Mouse (Mus musculus) thymus, adult 18-20 months (tissue): ENCODE measurements around the gene Stpg4.

Source experiments
- DNase-seq, 2 experiments: peaks; one replicate each; pipeline ENCODE4 v3.0.0; 2022; ENCODE audit warnings: mixed read lengths in 2 of 2

The Stpg4 gene

DNA sequence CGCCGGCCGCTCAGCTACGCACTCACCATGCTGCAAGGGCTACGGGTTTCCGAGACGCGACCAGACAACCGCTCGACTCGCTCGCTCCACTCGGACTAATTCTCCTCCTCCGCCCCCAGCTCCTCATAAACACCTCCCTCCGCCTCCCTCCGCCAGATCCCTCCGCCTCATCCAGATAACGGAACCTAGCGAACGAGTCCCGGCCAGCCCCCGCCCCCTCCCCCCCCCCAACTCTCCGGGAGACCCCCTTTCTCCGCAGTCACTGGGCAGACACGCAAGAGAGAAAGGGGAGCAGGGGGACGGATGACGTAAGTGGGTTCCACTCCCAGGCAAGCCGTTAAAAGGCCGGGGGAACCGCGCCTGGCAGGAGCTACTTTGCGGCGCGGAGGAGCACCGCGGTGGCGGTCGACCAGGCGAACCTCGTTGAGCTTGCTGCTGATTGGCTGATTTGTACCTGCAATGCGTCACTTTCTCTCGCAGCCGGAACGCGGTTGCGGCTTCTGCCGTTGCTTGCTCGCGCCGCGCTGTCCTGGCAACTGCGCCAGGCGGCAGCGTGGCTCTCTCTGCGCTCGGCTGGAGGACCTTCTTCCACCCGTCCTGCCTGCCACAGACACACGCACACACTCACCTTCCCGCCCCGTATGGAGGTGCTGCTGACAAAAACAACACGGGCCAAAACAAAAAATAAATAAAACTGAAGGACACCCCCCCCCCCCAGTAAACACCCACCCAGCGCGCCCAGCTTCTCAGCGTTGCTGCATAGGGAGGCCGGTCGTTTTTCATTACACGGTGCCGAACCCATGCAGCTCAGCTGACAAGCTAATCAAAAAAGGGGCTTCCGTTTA lies 19.4 kb upstream of the Stpg4 start, which contains the start of gene Calm2:
TSS of gene Calm2 (minus strand) at position 169 of the 845 bp plus-strand sequence.
- peak; percentile 94 to 98 for DNase-seq

DNA sequence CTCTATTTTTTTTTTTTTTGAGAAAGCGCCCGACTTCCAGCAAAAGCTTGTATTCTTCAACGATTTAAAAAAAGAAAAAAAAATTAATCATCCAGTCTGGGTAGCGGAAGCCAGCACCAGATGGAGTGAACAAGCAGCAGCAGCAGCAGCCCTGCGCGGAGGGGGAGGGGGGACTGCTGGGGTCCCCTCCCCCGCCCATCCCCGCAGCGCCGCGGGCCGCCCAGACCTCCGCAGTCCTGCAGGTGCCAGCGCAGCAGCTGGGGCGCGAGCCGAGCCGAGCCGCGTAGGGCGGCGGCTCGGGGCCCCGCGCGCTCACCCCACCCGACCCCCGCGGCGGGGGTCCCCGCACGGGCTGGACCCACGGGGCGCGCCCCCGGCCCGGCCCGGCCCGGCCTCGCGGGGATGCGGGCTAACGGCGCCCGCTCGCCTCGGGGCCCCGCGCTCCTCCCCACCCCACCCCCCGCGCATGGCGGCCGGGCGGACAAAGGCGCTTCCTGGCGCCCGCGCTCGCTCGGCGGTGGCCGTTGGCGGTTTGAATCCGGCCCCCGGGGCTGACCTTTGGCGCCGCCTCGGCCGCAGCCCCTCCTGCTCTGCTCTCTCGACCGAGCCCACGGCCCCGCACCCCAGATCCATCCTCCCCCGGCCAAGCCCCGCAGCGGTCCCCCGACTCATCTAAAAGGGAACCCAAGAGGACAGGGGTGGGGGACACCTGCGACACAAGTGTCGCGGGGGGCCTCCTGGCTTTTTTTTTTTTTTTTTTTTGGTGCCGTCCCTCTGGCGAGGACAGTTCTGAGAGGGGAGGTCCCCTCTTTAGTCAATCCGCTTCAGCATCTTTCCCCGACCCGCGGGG lies 18.6 kb upstream of the Stpg4 start:
- DNase-seq: peak; percentile 71 to 74

DNA sequence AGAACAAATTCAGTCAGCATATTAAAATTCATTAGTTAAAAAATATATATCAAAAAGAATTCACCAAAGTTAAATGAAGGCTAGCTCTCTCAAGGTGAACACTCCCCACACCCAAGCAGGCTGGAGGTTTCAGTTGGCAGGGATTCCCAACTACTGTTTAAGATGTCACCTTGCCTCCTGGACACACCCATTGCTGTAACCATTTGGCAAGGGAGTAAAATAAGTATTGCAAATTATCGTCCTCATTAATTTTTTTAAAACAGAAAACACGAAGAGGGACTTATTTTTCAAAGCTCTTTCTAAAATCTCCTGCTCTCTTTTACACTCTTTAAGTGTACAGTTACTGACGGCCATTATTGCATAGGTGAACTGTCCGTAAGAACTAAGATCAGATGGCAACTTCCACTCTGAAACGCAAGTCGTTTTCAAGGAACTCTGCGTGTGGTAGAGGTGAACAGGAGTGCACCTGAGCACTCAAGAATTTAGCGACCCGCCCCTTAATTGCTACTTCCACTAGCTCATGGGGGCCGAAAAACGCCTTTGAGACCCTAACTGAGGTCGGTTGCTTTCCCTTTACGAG lies 17.9 kb upstream of the Stpg4 start:
- DNase-seq: no peak

DNA sequence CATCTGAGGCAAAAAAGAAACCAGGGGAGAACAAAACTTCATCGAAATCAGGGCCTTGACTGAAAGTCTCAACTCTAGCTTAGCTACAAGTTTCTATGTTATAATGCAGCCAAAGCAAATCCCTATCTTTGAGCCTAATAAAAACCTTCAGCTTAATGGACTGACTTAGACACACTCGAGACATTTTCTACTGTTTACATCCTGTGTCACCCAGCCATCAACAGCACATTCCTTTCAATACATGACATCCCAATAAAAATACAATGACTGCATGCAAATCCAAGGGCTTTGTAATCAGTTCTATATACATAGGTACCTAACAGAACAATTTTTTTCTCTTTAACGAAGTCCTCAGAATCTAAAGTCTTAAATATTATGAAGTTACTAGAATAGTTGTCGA lies 17.2 kb upstream of the Stpg4 start:
- DNase-seq: no peak

DNA sequence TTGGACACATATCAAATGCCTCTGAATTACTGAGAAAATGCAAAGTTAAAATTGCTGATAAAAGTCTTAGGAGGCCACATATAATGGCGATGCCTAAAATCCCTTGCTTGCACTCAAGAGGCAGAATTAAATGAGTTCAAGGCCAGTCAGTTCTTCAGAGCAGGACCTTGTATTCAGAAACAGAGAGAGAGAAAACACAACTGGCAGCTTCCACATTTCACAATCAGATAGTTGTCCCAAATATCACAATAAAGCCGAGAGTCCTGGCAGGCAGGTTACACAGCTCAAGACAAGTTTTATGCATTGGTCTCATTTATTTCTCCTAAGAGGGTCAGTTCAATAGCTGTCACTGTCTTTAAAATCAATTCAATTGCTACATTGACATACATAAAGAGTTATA lies 14.0 kb upstream of the Stpg4 start:
- no peak for DNase-seq

DNA sequence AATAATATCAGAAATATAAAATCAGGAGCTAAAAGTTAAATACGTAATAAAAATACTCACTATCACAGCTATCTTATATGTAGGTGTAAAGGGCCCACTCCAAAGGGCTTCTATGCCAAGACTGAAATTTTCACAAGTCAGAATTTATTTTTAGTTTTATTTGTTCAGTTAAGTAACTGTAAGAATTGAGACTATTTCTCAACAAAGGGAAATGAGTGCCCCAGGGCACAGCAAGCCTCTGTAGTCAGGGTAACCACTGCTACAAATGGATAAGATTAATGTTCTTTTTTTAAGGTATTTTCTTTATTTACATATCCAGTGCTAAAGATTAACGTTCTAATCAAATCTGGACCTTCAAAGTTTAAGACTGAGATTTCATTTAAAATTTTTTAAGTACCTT lies 11.9 kb upstream of the Stpg4 start:
- DNase-seq: no peak

DNA sequence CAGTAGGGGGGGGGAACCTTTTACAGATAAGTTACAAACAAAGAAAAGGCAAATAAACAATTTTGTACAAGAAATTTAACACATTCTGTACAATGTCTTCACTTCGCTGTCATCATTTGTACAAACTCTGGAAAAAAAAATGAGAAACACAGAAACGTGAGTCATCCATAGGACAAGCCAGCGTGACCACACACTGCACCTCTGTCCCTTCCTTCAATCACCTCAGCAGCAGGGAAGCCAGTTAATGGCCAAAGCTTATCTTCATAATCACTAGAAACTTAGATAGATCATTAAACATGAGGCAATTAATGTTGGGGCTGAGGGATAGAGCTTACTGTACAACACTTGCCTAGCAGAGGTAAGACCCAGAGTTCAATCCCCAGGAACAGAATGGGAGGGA lies 6.4 kb upstream of the Stpg4 start:
- DNase-seq: no peak

DNA sequence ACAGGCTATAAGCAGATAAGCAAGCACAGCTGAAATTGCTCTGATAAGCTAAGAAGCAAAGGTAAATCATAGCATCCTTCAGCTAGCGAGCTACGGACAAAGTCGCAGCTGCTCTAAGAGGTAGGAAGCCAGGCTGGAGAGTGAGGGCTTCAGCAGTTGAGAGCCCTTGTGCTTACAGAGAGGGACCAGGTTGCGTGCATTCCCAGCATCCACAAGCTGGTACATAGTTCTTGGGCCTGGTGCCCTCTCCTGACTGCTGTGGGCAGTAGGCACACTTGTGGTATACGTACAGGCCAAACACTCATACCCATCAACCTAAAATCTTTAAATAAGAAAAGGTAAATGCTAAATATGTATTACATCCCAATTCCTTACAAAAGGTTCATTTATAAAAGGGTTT lies 5.2 kb upstream of the Stpg4 start:
- no peak for DNase-seq

DNA sequence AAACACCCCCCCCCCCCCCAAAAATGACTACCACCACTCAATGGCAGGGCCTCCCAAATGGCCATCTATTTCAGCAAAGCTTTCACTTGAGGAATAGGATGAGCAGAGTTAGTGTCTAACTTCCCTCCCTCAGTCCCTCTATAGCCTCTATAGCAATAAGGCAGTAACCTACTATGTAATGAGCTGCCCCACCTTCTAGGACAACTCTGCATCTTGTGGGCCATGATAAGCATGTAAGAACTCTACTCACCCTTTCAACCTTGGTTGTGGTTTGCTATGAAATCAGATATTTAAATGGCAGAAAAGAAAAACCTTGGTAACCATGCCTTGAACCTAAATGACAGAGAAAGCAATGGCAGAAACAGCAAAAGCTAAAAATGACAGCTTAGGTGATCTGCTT lies 4.8 kb upstream of the Stpg4 start:
- no peak for DNase-seq

DNA sequence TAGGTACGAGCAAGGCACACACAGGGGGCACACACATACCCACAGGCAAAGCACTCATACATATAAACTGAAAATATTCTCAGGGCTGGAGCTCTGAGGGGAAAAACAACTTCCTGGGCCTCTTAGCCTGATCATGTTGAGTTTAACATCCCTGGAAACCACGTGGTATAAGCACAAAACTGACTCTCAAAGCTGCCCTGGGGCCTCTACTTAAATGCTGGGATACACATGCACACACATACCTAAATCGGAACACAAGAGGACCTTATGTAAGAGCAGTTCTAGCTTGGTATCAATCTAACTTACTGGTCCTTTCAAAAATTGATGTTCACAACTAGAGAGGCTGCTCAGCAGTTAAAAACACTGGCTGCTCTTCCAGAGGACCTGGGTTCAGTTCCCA lies 1.9 kb upstream of the Stpg4 start:
- DNase-seq: no peak

DNA sequence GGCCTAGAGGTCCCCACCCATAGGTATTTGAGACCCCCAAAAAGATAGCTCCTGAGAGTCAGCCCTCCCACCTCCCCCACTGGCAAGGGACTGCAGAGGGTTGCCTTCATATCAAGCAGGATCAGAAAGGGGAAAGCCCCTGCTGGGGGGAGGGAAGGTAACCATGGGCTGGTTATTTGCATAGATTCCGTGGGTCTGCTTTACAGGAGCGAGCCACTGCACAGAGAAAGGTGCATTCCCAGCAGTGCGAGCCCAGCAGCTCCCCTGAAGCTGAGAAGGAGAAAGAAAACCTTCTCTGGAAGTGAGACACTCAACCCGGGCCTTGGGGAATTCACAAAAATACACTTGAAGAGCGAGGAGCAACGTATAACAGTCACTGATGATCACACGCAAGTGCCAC lies 9.5 kb downstream of the Stpg4 start:
- DNase-seq: no peak

DNA sequence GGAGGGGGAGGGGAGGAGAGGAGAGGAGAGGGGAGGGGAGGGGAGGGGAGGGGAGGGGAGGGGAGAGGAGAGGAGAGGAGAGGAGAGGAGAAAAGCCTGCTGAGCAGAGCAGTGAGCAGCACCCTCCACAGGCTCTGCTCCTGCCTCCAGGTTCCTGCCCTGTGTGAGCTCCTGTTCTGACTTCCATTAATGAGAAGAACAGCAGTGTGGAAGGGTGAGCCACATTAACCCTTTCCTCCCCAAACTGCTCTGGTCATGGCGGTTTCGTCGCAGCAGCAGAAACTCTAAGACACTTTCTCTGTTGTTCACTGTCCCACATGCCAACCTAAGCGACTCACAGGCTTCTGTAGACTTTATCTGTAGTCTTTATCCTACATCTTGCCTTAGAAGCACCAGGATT lies 20.9 kb downstream of the Stpg4 start:
- no peak for DNase-seq

DNA sequence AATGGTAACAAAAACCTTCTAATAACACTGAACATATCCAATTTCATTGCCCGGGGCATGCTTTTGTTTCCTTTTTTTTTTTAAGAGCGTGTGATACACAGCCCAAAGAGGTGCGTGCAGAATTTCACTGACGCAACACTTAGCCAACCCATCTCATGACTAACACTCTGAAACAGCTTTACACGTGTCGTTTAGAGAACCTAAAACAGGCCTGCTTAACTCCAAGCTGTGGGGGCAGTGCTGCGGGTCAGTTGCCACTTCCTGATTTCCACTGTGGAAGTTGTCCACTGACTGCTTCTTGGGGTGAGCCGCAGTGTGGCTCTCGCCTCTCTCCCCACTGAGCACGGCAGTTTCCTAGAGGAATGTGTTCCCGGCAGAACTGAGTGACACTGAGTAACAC lies 22.0 kb downstream of the Stpg4 start:
- DNase-seq: no peak

DNA sequence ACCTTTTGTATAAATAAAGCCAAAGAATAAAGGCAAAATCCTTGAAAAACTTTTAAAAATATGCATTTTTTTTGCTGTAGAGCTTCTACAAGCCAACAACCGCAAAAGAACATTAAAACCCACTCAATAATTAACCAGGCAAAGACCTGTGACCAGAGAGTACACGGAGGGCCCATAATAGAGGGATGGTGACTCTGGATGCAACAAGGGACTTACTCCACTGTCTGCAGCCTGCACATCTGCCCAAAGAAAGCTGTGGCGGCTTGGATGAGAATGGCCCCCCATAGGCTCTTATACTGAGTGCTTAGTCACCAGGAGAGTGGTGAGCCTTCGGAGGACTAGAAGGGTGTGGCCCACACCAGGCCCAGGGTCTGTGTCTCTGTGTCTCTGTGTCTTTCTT lies 24.1 kb downstream of the Stpg4 start:
- no peak for DNase-seq

DNA sequence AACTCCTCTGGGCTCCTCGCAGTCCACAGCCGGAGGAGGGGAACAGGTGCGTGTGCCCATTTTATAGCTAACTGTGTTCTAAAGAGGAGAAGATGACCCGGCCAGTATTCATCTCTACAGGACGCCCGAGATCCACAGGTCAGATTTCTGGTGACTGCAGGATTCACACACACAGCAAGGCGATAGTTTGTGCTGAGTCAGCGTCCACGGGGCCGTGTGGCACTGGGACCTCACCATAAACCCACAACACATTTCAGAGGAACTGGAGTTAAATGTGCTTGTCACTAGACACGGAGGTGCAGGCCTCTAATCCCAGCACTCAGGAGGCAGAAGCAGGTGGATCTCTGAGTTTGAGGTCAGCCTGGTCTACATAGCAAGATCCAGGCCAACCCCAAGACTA lies 25.1 kb downstream of the Stpg4 start:
- DNase-seq: no peak

DNA sequence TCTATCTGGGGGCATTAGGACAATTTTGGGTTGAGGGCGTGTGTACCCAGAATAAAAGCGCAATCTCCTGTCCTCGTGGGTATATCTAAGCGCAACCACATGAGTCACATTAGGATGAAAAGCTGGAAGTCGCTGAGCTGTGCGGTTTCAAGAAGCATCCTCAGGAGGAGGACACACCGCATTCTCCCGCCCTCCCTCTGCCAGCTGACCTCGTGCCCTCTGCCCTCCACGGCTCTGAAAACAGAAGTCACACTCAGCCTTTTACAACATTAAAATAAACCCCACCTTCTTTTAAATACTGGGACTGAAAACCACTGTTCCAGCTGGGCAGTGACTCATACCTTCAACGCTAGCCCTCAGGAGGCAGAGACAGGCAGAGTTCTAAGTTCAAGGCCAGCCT lies 30.5 kb downstream of the Stpg4 start:
- no peak for DNase-seq

DNA sequence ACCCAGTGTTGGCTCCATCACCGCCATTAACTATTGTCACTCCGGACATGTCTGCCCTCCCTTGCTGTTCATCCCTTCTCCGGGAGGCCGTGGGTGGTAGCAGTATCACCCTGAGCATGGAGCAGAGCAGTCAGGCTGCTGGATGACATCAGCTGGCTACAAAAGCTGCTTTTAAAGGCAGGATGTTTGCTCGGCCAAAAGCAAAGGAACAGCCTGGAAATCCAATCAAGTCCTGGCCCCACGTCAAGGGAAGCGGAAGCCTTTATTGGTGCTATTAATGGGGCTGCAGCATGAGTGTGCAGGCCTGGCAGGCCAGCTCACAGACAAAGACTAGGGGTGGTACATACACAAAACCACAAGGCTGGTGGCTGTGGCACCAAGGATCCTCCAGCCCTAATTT lies 36.3 kb downstream of the Stpg4 start:
- DNase-seq: no peak

DNA sequence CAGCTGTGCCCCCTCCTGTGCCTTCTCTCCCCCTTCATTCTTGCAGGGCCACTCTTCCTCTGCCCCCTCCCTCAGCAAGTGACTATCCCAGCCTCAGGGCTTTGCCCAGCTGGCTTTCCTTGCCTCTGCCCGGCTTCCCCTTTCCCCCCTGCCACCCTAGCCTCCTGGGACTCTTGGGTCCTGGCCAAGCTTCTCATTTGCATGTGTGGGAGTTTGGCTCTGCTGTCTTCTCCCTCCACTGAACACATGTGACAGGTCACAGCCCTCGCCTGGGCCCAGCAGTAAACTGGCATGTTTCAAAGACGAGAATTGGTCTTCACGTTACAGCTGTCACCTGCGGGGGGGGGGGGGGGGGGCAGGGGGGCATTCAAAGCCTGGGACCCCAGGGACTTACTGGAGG lies 40.5 kb downstream of the Stpg4 start:
- no peak for DNase-seq

DNA sequence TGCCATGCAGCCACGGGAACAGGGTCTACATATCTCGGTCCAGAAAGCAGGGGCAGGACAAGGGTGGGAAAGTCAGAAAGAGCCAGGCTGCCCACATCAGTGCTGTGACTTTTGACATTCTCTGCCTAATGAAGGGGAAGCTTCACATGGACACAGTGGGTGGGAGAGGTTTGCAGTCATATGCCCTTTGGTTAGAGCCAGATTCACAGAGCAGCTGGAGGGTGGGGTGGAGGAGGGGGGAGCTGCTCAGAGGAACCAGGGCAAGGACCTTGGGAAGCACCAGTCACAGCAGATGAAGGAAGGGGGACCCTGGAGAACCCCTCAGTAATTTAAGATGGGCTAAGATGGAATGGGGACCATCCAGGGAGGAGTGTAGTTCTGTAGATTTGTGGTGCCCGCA lies 41.7 kb downstream of the Stpg4 start:
- DNase-seq: no peak

DNA sequence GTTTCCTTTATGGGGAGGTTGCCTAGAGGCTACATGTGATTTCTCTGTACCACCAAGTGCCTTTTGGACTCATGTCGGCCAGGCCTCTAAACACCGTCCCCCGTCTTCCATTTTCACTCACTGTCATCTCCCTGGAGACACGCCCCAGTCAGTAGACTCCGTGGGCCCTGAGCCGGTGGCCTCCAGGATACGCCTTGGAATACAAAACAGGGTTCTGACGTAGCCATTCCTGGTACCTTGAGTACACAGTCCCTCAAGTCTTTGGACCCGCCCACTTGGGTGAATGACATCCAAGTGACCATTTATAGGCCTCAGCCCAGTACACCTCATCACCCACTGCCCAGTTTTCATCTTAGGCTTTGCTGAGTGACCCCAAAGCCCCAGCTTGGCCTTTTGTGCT lies 46.9 kb downstream of the Stpg4 start:
- no peak for DNase-seq

DNA sequence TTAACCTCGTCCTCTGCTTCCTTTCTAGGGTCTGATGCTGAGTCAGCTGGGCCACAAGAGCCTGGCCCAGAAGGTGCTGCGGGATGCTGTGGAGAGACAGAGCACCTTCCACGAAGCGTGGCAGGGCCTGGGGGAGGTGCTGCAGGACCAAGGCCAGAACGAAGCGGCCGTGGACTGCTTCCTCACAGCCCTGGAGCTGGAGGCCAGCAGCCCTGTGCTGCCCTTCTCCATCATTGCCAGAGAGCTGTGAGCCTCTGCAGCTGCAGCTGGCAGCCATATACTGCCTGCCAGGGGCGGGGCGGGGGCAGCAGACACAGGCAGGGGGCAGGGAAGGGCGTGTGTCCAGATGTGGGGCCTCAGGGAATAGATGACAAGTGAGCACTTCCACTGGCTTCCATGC lies 47.7 kb downstream of the Stpg4 start:
- no peak for DNase-seq

DNA sequence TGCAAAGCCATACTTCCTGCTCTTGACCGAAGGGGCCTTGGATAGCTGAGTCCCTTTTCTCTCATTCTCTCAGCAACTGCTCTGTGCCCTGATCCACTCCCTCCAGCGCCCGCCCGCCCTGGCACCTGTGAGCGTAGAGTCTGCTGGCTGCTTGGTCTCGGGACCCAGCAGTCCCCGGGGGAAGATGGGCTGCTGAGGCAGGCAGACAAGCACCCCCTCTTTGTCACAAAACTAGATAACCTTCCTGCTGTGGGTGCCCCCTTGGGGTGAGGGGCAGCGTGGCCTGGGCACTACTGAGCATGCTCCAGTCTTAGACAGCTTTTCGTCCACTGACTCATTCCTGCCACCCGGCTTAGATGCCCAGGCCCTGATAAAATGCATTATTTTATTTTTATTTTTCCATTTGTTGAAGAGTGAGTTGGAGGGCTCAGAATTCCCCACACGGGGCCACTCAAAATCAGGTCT lies 48.3 kb downstream of the Stpg4 start:
- no peak for DNase-seq

DNA sequence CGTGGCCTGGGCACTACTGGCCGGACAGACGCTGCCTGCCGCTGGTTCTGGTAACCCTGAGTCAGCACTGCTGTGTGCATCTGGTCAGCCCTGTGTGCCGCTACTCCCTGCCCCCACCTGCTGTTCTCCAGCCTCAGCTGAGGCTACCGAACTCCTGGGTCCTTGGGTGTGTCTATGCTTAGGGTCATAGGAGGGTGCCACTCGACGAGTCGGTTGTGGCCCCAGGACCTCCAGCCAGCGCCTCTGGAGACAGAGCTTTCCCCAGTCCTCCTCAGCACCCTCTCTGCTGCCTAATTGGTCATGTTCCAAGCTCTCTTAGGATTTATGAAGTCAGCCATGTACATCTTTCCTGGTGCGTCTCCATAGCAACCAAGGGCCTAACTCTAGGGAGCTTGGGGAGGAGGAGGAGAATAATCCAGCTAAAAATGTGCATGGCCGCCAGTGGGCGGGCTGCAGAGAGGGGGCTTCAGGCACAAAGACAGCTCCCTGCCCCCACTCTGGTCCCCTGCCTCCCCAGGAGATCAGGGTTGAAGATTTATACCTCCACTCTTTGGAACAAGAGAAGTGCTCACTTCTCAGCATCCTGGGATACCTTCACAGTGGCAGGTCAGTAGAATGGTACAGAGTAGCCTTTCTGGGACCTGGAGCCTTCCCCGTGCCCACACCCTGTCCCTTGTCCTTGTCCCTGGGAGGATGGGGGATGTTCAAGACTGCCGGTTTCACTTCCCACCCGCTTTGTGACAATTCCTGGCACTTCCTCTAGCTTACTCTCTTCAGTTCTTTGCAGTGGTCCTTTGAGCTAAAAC lies 49.0 kb downstream of the Stpg4 start:
- no peak for DNase-seq
